Mouse (Mus musculus): ENCODE measurements around the gene Bcl7c. TPM values are rescaled to one million over a fixed set of nuclear protein-coding genes. Genes with fewer than 3 reads are reported as not detected.
"Not testable (repeated sequence)": the region's sequence is repeated elsewhere in the genome, so short reads cannot be mapped to it uniquely, and the experiment has no call there.

Gene Bcl7c
- polyA plus RNA-seq, 1 experiment from 2014 or later: 65.1 TPM

GRCm38 (mm10) chr7:127656946-127657345, 51.8 kb downstream of the Bcl7c start:
- Histone ChIP-seq H3K4me1 (ENCODE audit: insufficient read depth) (no peaks in the 10 kb centered on the region), H3K4me3 (ENCODE audit: low read depth, low read length) (no peak overlapping the region), H3K9ac (no peak overlapping the region), H3K36me3 (ENCODE audit: insufficient read depth) (no peaks in the 10 kb centered on the region), H3K27ac (ENCODE audit: low read depth) (no peak overlapping the region), H3K9me3 (ENCODE audit: low read depth, low read length) (no peaks in the 10 kb centered on the region), H3K27me3 (ENCODE audit: insufficient read depth, low read length) (no peaks in the 10 kb centered on the region), H3K4me2 (no peak overlapping the region)
- ATAC-seq (ENCODE audit: insufficient read depth) (no peak), DNase-seq (peak; percentile 84)
- 39% methylated on average over 4 of the region's 4 CpGs for WGBS
- TF ChIP-seq CTCF (IDR thresholded peaks at IDR 0.05; ENCODE audit: low read depth): peak; percentile 77

- DNase-seq: no peak
- H3K4me1 ChIP-seq (ENCODE audit: insufficient read depth): no peaks in the 10 kb centered on the region
- H3K9me3 ChIP-seq (ENCODE audit: low read depth, low read length): no peaks in the 10 kb centered on the region
- no peak overlapping the region for H3K9ac ChIP-seq
- H3K27ac ChIP-seq (ENCODE audit: low read depth): no peak overlapping the region
- TF ChIP-seq CTCF (IDR thresholded peaks at IDR 0.05; ENCODE audit: low read depth): no peak
- H3K36me3 ChIP-seq (ENCODE audit: insufficient read depth): no peaks in the 10 kb centered on the region
- no peak for ATAC-seq (ENCODE audit: insufficient read depth)
- no peak overlapping the region for H3K4me3 ChIP-seq (ENCODE audit: low read depth, low read length)
- no peaks in the 10 kb centered on the region for H3K27me3 ChIP-seq (ENCODE audit: insufficient read depth, low read length)
- WGBS: 66% methylated on average over 10 of the region's 10 CpGs
- no peak overlapping the region for H3K4me2 ChIP-seq
These were observed 54.4 kb downstream of the Bcl7c start for GRCm38 (mm10) chr7:127654318-127654717.

DNA sequence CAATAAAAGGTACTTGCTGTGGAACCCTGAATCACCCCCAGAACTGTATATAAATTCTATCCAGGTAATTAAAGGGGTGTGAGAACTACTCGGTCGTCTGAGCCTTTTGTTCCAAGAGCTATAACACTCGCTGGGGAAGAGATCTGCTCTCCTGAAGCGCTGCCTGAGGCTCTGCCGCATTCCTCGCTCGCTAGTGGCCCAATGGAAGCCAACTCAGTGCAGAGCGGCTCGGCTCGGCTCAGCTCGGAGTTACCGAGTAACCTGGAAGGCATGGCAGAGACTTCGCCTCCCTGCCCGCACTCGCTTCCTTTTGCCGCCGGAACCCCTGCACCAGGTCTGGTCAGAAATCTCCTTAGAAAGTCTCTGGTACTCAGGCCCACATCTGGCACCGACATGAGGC, 56.7 kb downstream of the Bcl7c start:
- H3K27me3 ChIP-seq (ENCODE audit: insufficient read depth, low read length): no peaks in the 10 kb centered on the region
- no peak for ATAC-seq (ENCODE audit: insufficient read depth)
- H3K4me1 ChIP-seq (ENCODE audit: insufficient read depth): no peaks in the 10 kb centered on the region
- H3K27ac ChIP-seq (ENCODE audit: low read depth): no peak overlapping the region
- no peak overlapping the region for H3K9ac ChIP-seq
- peak; percentile 53 for DNase-seq
- H3K36me3 ChIP-seq (ENCODE audit: insufficient read depth): no peaks in the 10 kb centered on the region
- no peak for TF ChIP-seq CTCF (IDR thresholded peaks at IDR 0.05; ENCODE audit: low read depth)
- no peaks in the 10 kb centered on the region for H3K9me3 ChIP-seq (ENCODE audit: low read depth, low read length)
- 19% methylated on average over 18 of the region's 18 CpGs for WGBS
- H3K4me2 ChIP-seq: peak overlapping the region; percentile 49
- no peak overlapping the region for H3K4me3 ChIP-seq (ENCODE audit: low read depth, low read length)

GRCm38 (mm10) chr7:127651624-127652023, 57.1 kb downstream of the Bcl7c start:
- Histone ChIP-seq H3K9ac (no peak overlapping the region), H3K4me1 (ENCODE audit: insufficient read depth) (no peaks in the 10 kb centered on the region), H3K27me3 (ENCODE audit: insufficient read depth, low read length) (no peaks in the 10 kb centered on the region), H3K27ac (ENCODE audit: low read depth) (no peak overlapping the region), H3K36me3 (ENCODE audit: insufficient read depth) (no peaks in the 10 kb centered on the region), H3K4me3 (ENCODE audit: low read depth, low read length) (no peak overlapping the region), H3K9me3 (ENCODE audit: low read depth, low read length) (no peaks in the 10 kb centered on the region), H3K4me2 (peak overlapping the region; percentile 49)
- no peak for DNase-seq
- TF ChIP-seq CTCF (IDR thresholded peaks at IDR 0.05; ENCODE audit: low read depth): no peak
- no peak for ATAC-seq (ENCODE audit: insufficient read depth)
- WGBS: 64% methylated on average over 2 of the region's 3 CpGs

GRCm38 (mm10) chr7:127649206-127649605, 59.5 kb downstream of the Bcl7c start:
- Histone ChIP-seq H3K4me1 (ENCODE audit: insufficient read depth) (no peaks in the 10 kb centered on the region), H3K4me2 (no peak overlapping the region), H3K27ac (ENCODE audit: low read depth) (no peak overlapping the region), H3K27me3 (ENCODE audit: insufficient read depth, low read length) (no peaks in the 10 kb centered on the region), H3K9ac (no peak overlapping the region), H3K4me3 (ENCODE audit: low read depth, low read length) (no peak overlapping the region), H3K36me3 (ENCODE audit: insufficient read depth) (no peaks in the 10 kb centered on the region), H3K9me3 (ENCODE audit: low read depth, low read length) (no peaks in the 10 kb centered on the region)
- DNase-seq (no peak), ATAC-seq (ENCODE audit: insufficient read depth) (no peak)
- TF ChIP-seq CTCF (IDR thresholded peaks at IDR 0.05; ENCODE audit: low read depth): no peak
- 73% methylated on average over 6 of the region's 6 CpGs for WGBS

DNA sequence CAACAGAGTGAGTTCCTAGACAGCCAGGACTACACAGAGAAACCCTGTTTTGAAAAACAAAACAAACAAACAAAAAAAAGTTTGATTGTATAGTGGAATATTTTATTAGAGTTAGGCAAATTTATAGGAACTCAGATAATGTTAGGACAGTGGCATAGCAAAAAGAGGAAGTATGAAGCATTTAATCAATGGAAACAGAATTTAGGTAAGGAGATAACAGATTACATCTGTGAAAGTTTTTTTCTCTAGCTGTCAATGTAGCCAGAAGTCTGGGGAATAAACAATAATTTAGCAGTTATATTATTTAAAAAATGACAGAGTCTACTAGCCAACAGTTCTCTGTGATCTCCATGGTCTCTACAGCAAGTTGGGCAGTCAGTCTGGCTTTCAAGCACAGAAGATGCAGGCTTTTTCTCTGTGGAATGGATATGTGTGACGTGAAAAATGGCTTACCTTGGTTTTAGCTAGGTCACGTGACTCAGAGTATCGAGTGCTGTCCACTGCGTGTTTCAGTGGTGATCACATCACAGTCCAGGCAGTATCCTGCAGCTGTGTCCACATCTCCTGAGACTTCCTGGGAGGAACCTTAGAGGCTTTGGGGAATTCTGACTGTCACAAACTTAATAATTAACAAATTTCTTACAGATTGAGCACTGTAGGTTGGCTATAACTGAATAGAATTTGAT, 60.1 kb downstream of the Bcl7c start:
- no peak overlapping the region for H3K27ac ChIP-seq (ENCODE audit: low read depth)
- H3K9ac ChIP-seq: no peak overlapping the region
- ATAC-seq (ENCODE audit: insufficient read depth) (peak; percentile 47; the same call in 1 of the 2 replicates), DNase-seq (peak; percentile 21)
- TF ChIP-seq CTCF (IDR thresholded peaks at IDR 0.05; ENCODE audit: low read depth): no peak
- no peak overlapping the region for H3K4me2 ChIP-seq
- no peak overlapping the region for H3K4me3 ChIP-seq (ENCODE audit: low read depth, low read length)
- WGBS: 44% methylated on average over 4 of the region's 4 CpGs
- H3K4me1 ChIP-seq (ENCODE audit: insufficient read depth): no peaks in the 10 kb centered on the region
- H3K9me3 ChIP-seq (ENCODE audit: low read depth, low read length): no peaks in the 10 kb centered on the region
- H3K36me3 ChIP-seq (ENCODE audit: insufficient read depth): no peaks in the 10 kb centered on the region
- no peaks in the 10 kb centered on the region for H3K27me3 ChIP-seq (ENCODE audit: insufficient read depth, low read length)

GRCm38 (mm10) chr7:127647576-127647975, 61.2 kb downstream of the Bcl7c start:
- not testable (repeated sequence) for ATAC-seq (ENCODE audit: insufficient read depth); DNase-seq; H3K4me1 ChIP-seq (ENCODE audit: insufficient read depth); H3K4me2 ChIP-seq; H3K9me3 ChIP-seq (ENCODE audit: low read depth, low read length); H3K27me3 ChIP-seq (ENCODE audit: insufficient read depth, low read length); H3K4me3 ChIP-seq (ENCODE audit: low read depth, low read length); H3K36me3 ChIP-seq (ENCODE audit: insufficient read depth); H3K27ac ChIP-seq (ENCODE audit: low read depth); H3K9ac ChIP-seq
- 86% methylated on average over 7 of the region's 7 CpGs for WGBS
